Mouse (Mus musculus) spleen, postnatal 36 days (tissue): ENCODE results near the gene Sipa1l2.

Source experiments
- DNase-seq, 2 experiments: peaks; one replicate each; pipeline ENCODE4 v3.0.0; 2022; ENCODE audit warnings: low spot score in 2 of 2, mixed read lengths in 1 of 2

Gene Sipa1l2

GRCm38 (mm10) chr8:125465156-125465821 is 104.3 kb downstream of the Sipa1l2 start:
- DNase-seq = no peak

DNA sequence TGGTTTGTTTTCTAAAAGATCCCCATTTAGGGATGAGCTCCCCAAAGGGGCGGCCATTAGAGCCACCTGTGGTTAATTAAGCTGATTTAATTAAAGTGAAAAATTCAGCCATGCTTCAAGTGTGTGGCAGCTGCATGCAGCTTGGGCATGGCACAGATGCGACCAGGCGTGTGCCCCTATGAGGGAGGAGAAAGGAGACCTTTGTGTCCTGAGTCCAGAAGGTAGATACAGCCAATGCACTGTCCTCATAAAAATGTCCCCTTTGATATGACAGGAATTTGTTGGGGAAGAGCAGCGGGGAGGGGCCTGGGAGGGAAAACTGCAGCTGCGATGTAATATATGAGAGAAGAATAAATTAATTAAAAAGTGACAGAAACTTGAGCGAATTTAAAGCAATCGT is 106.7 kb downstream of the Sipa1l2 start:
- DNase-seq = no peak

- DNase-seq = peak; percentile 62 to 64
Measured at GRCm38 (mm10) chr8:125461504-125461903, 108.1 kb downstream of the Sipa1l2 start.

- DNase-seq = no peak
Measured at GRCm38 (mm10) chr8:125460602-125461001, 109.0 kb downstream of the Sipa1l2 start.

DNA sequence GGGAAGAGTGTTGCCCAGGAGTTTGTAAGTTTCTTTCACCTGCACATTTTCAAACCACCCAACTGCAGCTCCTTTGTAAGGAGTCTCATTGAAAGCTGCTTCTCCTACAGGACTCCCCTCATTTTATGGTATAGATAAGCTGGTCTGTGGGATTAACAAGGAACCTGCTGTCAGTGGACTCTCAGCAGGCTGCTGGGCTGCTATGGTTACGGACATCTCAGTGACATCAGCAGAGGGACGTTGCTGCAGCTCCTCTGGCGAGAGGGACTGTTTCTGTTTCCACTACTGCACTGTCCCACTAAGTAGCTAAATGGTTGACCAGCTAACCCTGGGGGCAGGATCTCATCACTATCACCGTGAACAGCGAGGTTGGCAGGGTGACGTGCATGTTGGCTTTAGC is 120.6 kb downstream of the Sipa1l2 start:
- DNase-seq = no peak

- DNase-seq = no peak
Measured at GRCm38 (mm10) chr8:125447543-125447942, 122.1 kb downstream of the Sipa1l2 start.

DNA sequence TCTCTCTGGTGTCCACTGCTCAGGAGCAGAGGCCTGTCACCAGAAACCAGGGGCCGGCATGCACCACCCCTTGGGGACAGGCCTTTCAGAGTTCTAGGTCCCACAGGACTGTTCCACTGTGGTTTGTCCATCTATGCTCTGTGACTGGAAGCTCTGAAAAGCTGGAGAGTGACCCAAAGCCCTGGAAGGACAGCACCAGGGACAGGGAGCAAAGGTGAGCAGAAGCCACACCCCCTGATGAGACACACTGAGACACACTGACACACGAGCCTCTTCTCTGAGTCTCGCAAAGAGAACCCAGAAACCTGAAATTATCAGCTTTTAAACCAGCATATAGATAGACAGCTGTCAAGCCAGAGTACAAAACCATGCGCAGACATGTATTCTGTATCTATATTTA is 123.4 kb downstream of the Sipa1l2 start:
- no peak for DNase-seq

GRCm38 (mm10) chr8:125445225-125445609 is 124.4 kb downstream of the Sipa1l2 start:
- DNase-seq = no peak

- no peak for DNase-seq
Measured at GRCm38 (mm10) chr8:125444457-125445224, 125.0 kb downstream of the Sipa1l2 start.

- DNase-seq = no peak
Measured at GRCm38 (mm10) chr8:125435320-125436100, 134.1 kb downstream of the Sipa1l2 start.

DNA sequence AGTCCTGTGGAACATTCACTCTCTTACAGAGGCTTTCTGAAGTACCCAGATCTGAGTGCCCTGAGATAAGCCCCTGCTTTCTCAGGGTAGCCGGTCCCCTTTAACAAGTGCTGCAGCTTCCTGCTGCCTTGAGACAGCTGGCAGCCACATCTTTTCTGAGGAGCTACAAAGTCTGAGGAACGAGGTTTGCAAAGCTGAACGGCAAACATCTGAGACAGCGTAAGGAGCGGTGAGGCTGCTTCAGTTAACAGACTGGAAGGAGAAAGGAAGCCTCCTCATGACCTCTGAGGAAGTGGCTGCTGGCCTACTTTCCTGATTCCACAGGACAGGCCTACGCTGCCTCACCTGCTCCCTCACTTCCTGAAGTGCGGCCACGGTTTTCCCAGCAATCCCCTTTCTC is 135.5 kb downstream of the Sipa1l2 start:
- DNase-seq = no peak

DNA sequence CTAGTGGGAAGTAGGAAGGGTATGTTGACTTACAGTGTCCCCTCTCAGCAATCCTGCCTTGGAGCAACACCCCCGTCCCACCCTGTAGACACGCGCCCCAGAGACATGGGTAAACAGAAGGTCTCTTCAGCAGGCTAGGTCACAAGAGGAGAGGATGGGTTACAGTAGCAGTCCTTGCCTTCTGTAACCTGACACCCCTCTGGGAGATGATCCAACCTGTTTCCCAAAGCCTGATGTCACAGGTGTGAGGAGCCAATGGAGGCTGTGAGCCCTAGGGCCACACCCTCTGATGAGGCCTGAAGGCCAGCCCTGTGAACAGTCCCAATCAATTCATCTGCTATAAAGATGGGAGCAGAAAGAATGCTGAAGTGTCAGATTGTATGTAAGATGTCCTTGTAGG is 138.3 kb downstream of the Sipa1l2 start:
- DNase-seq = no peak

GRCm38 (mm10) chr8:125430796-125431195 is 138.8 kb downstream of the Sipa1l2 start:
- DNase-seq = no peak

DNA sequence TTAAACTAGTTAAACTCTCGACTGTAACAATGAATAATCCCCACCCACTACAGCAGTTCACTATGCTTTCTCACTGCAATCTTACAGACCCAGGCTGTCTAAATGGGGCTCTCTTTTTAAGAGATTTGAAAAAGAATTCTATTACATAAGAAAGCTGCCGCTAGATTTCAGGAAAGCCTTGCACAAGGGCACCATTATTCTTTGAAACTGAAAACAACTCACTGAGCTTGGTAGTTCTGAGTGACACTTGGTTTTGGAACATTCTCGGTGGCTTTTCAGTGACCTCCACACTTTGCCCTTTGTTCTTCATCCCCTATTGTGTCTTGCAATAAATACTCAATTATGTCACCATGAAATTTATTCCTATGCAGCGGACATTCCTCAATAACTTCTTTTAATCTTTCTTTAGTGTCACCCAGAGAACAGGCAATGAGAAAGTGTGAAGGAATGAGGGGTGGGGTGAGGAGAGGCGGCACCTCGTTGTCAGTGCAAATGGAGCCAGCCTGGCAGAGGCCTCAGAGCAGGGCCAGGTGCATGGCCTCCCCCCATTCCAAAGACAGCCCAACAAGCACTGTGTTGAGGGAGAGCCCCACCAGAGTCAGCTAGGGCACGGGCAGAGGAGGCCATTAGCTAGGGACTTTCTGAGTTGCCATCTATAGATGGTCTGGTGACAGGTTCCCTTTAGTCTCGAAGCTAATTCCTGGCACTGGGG is 140.5 kb downstream of the Sipa1l2 start:
- DNase-seq = no peak

DNA sequence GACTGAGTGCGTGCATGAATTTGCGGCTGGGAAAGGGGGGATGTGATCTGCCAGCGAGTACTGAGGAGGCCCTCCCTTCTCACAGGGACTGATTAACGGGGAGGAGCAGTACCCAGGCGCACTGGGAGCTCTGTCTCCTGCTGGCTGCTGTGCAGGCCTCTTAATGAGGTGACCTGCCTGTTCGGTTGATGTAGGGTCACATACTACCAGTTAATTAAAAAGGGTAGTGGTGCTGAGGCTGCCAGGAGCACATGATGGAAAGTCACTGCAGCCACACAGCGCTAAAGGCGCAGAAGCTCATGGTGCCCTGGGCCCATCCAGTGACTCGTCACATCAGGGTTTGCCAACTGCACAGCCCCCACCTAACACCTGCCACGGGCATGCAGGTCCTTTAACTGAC is 145.7 kb downstream of the Sipa1l2 start:
- no peak for DNase-seq

- DNase-seq = no peak
Measured at GRCm38 (mm10) chr8:125419202-125419830, 150.3 kb downstream of the Sipa1l2 start.

- DNase-seq = no peak
Measured at GRCm38 (mm10) chr8:125416146-125416545, 153.5 kb downstream of the Sipa1l2 start.

DNA sequence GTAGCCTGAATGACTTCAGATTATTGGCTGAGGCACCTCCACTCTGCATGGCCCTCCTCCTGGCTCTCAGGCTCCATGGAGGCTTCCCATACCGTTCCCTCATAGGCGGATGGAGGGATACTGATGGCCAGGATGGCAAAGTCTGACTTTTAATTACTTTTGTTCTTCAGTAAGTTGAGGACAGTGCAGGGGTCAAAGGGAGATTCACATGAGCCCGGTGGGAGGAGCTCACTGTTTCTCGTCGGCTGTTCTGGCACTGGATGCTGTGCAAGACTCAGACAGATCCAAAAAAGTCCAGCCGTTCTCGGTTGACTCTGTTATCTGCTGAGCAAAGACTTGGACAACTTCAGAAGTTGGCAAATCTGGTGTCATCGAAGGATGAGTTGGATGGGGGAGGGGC is 155.0 kb downstream of the Sipa1l2 start:
- no peak for DNase-seq

- DNase-seq = no peak
Measured at GRCm38 (mm10) chr8:125413001-125413909, 156.4 kb downstream of the Sipa1l2 start.

DNA sequence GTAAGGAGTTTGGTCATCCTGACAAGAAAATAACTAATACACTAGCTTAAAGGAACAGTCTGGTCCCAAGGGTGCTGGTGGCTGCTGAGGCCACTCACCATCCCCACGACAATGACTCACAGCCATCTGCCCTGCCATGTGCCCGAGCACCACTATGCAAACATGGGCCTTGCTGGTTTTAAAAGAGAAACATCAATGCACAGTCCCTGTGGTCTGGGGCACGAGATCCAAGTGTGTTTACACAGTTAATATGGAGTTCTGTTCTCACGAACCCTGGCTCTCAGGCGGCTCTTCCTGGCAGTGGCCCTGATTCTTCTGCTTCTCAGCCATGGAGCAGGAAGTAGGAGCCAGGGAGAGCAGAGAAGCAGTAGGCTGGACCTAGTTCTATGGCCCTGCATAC is 159.0 kb downstream of the Sipa1l2 start:
- no peak for DNase-seq
